Comparison of ENCODE assay signal across 8 mouse cellular contexts in the genomic region with DNA sequence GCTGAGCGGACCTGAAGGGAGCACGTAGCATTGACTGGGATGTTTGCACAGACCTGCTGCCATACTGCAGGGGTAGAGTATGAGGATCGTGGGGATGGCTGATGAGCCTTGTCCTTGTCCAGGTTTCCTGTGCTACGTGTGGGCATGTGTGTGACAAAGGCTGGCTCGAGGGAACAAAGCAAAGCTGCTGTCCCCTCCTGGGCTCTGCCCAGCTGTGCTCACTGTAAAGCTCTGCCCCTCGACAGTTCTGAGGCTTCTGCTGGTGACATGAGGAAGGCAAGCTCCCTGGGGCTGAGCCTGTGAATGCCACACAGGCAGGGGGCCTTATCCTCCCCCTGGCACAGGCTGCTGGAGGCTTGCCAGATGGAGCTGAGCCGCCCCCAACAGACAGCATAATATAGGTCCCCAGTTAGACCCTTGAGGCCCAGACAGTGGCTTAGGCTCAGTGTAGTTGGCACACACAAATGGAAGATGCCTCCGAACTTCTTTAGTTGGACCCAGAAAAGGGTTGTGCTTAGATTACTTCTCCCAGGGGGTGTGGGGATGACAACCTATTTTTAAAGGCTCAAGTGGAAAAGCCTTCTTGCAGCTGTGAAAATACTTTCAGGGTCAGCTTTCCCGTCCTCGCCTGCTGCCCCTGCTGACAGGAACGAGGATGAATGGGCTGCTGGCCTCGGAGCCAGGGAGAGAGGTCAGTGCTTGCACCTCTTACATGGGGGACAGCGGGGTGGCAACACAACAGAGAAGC. TPM values are rescaled to one million over a fixed set of nuclear protein-coding genes. Genes with fewer than 3 reads are reported as not detected.
A peak's percentile ranks its signal among the peaks of the same experiment; 100 is the strongest.
DNase-seq lines count a peak whose midpoint lies in the region; ATAC-seq and TF ChIP-seq lines count a peak whose summit lies in the region.

No protein-coding gene starts in this region.

- no peak for TF ChIP-seq EP300 in heart, postnatal 0 days (IDR thresholded peaks at IDR 0.05; ENCODE audit: low read depth)

- H3K9ac ChIP-seq in heart, postnatal 0 days (replicated peaks; ENCODE audit: low read depth, low read length): no peak overlapping the region
- H3K9ac ChIP-seq in midbrain, embryonic 16.5 days (ENCODE audit: low read depth, low read length): no peak overlapping the region

- DNase-seq in layer of hippocampus, postnatal 10 days (ENCODE audit: low spot score in 2 of 2): peak; percentile 24 to 36
- no peak for DNase-seq in layer of hippocampus, adult 2 months (ENCODE audit: low spot score in 2 of 2)
- DNase-seq in embryo, embryonic 9.5 days (ENCODE audit: extremely low spot score): peak; percentile 56
- peak; percentile 69 for DNase-seq in heart, postnatal 0 days (ENCODE audit: low spot score)
- DNase-seq in layer of hippocampus, adult 9-10 months (ENCODE audit: low spot score): no peak
- no peak for DNase-seq in urinary bladder, postnatal 25 days (ENCODE audit: low spot score)
- no peak for DNase-seq in frontal cortex, postnatal 14 days (ENCODE audit: low spot score in 2 of 2)

- H3K4me2 ChIP-seq in heart, postnatal 0 days (ENCODE audit: low read depth, low read length): no peak overlapping the region
- no peak overlapping the region for H3K4me2 ChIP-seq in midbrain, embryonic 16.5 days (ENCODE audit: low read length)

- no peak overlapping the region for H3K27ac ChIP-seq in layer of hippocampus, adult 2 months
- peak overlapping the region; percentile 36 for H3K27ac ChIP-seq in heart, postnatal 0 days (ENCODE audit: low read depth)
- peak overlapping the region; percentile 35 for H3K27ac ChIP-seq in midbrain, embryonic 16.5 days (ENCODE audit: low read length)

- H3K4me1 ChIP-seq in heart, postnatal 0 days (ENCODE audit: control insufficient read depth, insufficient read depth): peaks cover 21% of the 10 kb centered on the region
- H3K4me1 ChIP-seq in midbrain, embryonic 16.5 days (ENCODE audit: control insufficient read depth, insufficient read depth, low read length): peaks cover 5% of the 10 kb centered on the region

- H3K4me3 ChIP-seq in layer of hippocampus, adult 2 months: no peak overlapping the region
- H3K4me3 ChIP-seq in heart, postnatal 0 days (ENCODE audit: low read depth, low read length): no peak overlapping the region
- H3K4me3 ChIP-seq in midbrain, embryonic 16.5 days (ENCODE audit: low read depth, low read length): no peak overlapping the region

- H3K36me3 ChIP-seq in heart, postnatal 0 days (replicated peaks; ENCODE audit: control insufficient read depth, insufficient read depth, low read length): no peaks in the 10 kb centered on the region
- H3K36me3 ChIP-seq in midbrain, embryonic 16.5 days (ENCODE audit: control insufficient read depth, insufficient read depth, low read length): no peaks in the 10 kb centered on the region

- 18% methylated on average over 13 of the region's 13 CpGs for WGBS in heart, postnatal 0 days
- 22% methylated on average over 13 of the region's 13 CpGs for WGBS in midbrain, embryonic 16.5 days

- no peak for TF ChIP-seq CTCF in layer of hippocampus, adult 2 months (conservative IDR thresholded peaks at IDR 0.05)
- TF ChIP-seq CTCF in heart, postnatal 0 days (IDR thresholded peaks at IDR 0.05; ENCODE audit: low read depth): peak; percentile 12; the same call in 1 of the 2 replicates

- H3K27me3 ChIP-seq in heart, postnatal 0 days (ENCODE audit: control insufficient read depth, insufficient read depth, low read length): no peaks in the 10 kb centered on the region
- no peaks in the 10 kb centered on the region for H3K27me3 ChIP-seq in midbrain, embryonic 16.5 days (ENCODE audit: control insufficient read depth, insufficient read depth, low read depth, low read length)

- peak; percentile 60 for ATAC-seq in heart, postnatal 0 days (ENCODE audit: insufficient read depth, low read depth)
- peak; percentile 57 for ATAC-seq in midbrain, embryonic 16.5 days

- no peaks in the 10 kb centered on the region for H3K9me3 ChIP-seq in heart, postnatal 0 days (replicated peaks; ENCODE audit: control insufficient read depth, low read length)
- no peaks in the 10 kb centered on the region for H3K9me3 ChIP-seq in midbrain, embryonic 16.5 days (replicated peaks; ENCODE audit: control insufficient read depth, low read length, poor library complexity, severe bottlenecking)

RNA-seq across cellular contexts. Expression of a gene that starts 16.7 kb away (rescaled TPM):
- total RNA-seq in layer of hippocampus, postnatal 10 days (2021): 10 to 100 TPM; 82.4 to 96.9 TPM
- 100 to 1,000 TPM in 1 of 2 experiments, 10 to 100 TPM in 1; 97.2 to 106 TPM for total RNA-seq in layer of hippocampus, adult 2 months (2021)
- total RNA-seq in heart, postnatal 0 days (2014; rRNA removed; ENCODE audit: low replicate concordance): 13.0 and 23.8 TPM in 2 replicates
- 6.8 and 7.6 TPM in 2 replicates for polyA plus RNA-seq in heart, postnatal 0 days (2015; fragmentation: Nextera tagmentation; extraction: Ambion mirVana)
- 24.8 and 25.3 TPM in 2 replicates for polyA plus RNA-seq in midbrain, embryonic 16.5 days (2015; fragmentation: Nextera tagmentation; extraction: Ambion mirVana)

Comparison
In these comparisons a context has a peak if more than half of its experiments do, and no peak if none do; other contexts are left out.
1. DNase-seq: peak in layer of hippocampus, postnatal 10 days (2 of 2), embryo, embryonic 9.5 days (single experiment) and heart, postnatal 0 days (single experiment); none in layer of hippocampus, adult 2 months (0 of 2), layer of hippocampus, adult 9-10 months (single experiment), urinary bladder, postnatal 25 days (single experiment) and frontal cortex, postnatal 14 days (0 of 2).